Mouse (Mus musculus): ENCODE results near the gene Crisp4. TPM values are rescaled to one million over a fixed set of nuclear protein-coding genes. Genes with fewer than 3 reads are reported as not detected.
A peak's percentile ranks its signal among the peaks of the same experiment; 100 is the strongest.

Crisp4 gene
- total RNA-seq (2021), result not detected
- long read RNA-seq, result 0 reads

DNA sequence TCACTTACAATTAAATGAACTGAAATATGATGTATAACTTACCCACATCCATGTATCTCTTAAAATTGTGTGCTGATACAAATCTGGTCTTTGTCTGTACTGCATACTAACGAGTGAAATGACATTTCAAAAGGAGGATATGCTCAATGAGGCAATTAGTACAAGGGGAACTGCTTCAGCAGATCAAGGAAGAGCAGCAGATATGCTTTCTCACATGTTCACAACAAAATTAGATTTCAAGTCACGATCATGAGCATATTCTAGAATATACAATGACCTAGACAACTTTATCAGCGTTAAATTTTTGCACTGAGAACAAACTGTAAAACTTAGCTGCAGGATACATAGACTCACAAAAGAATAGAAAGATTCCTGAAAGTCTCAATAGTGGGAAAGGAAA lies at the start of gene Crisp4:
Gene Crisp4 (minus strand): TSS at position 101 of the 400 bp plus-strand sequence.
- DNase-seq (ENCODE audit: low spot score in 2 of 2), result no peak

DNA sequence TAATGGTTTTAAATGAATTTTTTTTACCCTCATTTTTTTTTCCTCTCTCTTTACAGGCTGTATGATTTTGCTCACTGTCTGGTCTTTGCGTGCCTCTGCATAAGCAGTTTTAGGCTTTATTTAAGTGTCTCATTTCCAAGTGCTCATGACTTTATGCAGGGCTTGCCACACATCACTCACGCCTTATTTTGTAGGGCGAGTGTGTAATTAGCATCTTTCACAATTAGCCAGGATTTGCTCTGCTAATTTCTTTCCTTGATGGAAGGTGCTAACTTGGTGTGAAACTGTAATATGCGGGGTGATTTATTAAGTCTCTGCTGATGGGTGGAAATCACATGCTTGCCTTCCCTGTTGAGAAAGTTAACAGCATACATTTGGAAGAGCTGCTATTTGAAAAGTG lies 46.0 kb upstream of the Crisp4 start:
- no peak for DNase-seq (ENCODE audit: low spot score in 2 of 2)

DNA sequence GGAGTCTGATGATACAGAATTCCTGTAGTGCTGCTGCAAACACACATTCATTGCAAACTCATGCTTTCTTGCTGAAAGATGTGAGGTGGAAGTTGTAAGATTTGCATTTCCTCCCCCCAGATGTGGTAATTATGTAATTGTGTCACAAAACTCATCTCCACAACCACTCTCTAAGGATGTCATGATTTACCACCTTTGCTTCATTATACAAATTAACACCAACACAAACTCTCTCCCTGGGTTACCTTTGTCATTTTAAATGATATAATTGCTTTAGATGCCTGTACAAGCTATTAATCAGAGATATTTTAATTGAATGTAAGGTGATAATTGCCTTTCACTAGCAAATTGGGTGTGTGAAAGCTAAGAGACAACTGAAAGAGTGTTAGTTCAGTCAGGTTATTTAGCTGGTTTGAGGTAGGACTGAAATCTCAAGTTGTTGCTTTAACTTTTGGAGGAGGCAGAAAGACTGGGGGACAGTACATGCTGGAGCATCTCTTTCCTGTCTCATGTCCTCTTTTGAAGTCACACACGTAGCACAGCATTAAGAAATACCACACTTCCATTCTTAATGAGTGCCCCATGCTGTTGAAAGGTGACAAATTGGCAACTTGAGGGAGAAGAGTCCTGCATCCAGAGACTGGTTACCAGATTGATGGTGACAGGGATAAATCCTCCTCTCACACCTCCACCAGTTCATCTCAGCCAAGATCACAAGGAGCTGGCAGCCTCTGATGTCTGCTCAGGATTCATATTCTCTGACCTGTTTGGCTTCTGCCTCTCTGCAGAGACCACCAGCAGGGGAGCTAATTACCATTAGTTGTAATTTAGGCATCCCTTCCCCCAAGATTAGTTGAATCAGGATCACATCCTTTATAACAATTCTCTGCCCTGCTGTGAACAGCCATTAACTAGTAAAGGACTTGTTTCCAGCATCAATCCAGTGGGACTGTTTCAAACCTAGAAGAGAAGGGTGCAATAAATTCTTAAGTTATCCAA lies 45.3 kb upstream of the Crisp4 start:
- DNase-seq (ENCODE audit: low spot score in 2 of 2), result no peak

DNA sequence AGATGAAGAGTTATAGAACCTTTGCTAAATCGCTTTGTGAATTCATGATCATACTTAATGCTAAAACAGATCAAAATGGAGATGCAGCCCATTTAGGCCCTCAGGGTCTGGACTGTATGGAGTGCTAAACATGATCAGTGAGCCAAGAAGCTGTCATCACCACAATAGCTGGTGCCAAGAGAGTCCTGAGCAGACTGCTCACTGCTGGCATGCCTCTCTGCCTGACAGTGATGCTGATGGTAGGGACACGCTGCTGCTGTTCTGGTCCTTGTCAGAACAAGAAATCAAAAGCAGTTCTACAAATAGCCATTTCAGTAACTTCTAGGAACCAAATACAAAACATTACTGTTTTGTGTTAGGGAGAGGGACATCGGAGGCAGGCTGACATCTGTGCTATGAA lies 35.5 kb upstream of the Crisp4 start:
- DNase-seq (ENCODE audit: low spot score in 2 of 2), result peak; percentile 24 to 41

DNA sequence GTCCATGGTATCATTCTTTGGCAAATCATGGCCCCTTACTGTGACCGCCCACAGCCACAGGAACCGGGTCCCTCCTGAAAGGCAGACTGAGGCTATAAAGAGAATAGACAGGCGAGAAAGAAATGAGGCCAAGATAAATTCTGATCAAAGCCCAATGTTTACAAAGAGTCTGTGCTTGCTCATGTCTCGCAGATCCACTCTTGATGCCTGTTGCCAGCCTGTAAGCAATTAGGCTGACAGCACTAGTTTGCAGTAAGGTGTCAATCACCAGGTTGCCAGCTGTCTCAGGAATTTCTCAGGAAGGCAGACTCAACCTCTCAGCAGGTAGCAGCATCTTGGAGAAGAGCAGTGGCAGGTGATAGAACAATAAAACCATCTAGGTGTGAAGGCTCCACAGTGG lies 24.9 kb upstream of the Crisp4 start:
- DNase-seq (ENCODE audit: low spot score in 2 of 2), result no peak

DNA sequence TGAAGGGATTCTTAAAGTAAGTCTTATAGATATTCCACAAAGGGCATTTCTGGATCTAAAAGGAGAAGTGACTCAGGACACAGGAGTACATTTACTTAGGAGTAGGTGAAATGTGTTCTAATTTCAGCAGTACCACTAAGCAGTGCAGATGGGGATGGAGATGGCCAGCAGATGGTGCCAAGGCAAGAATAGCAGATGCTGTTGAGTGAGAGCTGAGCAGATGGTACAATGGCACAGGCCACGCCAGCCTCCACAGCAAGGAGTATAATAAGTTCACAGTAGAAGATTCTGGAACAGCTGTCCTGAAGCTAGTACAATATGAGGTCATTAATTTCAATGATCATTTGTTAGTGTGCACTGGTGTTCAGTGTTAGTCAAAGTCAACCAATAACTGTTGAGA lies 22.6 kb upstream of the Crisp4 start:
- peak; percentile 24 to 42 for DNase-seq (ENCODE audit: low spot score in 2 of 2)

DNA sequence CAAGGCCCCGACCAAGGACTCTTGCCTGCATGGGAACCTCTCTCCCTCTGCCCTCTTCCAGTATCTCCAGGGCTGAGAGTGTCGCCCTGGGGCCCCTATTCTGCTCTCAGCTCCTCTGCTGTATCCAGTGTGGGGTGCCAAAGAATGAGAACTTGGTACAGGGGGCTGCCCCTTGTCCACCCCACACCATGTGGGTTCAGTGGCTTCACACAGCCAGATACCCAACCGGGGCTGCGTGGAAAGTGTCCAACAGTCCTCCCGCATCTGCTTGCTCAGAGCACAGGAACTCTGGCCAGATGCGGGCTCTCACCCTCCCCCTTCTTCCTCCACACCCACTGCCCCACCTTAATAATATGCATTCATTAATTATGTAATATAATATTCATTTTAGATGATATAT lies 13.4 kb upstream of the Crisp4 start:
- DNase-seq (ENCODE audit: low spot score in 2 of 2), result no peak

DNA sequence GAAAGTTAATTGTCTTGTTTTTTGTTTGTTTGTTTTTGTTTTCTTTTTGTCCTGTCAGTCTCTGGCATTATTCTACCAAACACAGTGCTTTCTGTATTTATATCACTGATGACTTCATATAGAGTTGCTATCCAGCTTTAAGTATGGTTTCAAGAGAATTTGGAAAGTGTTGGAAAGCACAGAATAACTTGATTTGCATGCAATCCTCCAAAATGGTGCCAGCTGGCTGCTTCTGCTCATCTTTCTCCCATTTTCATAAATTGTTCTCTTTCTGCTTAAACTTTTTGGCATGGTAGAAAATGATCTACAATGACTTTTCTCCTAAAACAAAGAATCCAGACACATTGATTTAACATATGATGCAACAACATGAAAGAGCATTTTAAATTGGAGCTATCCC lies 2.5 kb upstream of the Crisp4 start:
- DNase-seq (ENCODE audit: low spot score in 2 of 2), result no peak

DNA sequence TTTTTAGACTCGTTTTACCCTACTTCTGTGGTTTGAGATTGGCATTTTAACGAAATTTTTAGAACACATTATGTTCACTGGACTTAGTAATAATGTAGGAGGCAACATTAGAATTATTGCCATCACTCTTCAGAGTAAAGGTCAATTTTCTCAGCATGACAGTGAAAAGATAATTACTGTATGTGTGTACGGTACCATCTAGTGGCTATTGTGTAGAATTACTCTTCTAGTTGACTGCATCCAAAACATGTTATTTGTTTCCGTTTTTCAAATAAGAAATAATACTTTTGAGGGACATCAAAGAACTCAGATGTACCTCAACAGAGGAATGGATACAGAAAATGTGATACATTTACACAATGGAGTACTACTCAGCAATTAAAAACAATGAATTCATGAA lies 14.0 kb downstream of the Crisp4 start:
- no peak for DNase-seq (ENCODE audit: low spot score in 2 of 2)

DNA sequence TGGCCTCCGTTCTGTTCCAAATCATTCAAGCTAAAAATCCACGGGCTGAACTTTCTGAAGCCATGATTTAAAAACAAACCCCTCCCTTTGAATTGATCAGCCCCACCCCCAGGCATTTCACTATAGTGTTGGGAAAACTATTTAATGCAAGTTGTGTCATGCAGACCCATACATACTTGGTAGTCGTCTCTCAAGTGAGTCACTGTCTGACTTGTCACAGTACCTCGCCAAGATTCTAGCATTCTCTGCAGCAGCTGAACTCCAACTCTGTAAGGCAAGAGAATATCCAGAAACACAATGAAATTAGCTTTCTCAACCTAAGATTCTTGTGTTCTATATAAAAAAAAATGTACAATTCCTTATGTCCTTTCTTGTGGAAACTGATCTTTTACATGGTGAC lies 15.7 kb downstream of the Crisp4 start:
- DNase-seq (ENCODE audit: low spot score in 2 of 2), result no peak

DNA sequence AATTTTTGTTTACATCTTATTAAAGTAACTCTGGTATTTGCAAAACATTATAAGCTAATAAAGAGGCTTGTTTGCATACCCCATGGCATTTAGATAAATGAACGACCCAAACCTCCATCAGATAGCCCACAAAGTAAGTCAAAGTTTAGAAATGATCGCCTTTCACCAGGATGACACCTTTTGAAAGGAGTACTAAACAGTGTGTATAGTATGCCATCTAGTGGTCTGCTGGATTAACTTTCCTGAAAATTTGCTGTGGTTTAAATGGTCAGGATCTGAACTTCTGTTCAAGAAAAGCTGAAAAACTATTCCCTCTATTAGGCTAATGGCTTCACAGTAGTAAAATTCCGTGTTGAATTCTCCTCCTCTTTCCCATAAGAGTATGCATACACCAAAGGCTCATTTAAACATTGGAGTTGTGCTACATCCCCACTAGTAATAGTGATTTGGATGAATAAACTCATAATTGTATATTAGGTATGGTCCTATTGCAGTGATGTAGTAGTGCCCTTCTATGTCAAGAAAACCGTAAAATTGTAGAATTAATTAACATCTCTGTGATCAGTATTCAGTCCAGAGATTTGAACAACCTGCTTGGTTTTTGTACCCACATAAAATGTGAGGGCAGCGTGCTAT lies 38.9 kb downstream of the Crisp4 start:
- DNase-seq (ENCODE audit: low spot score in 2 of 2), result no peak

DNA sequence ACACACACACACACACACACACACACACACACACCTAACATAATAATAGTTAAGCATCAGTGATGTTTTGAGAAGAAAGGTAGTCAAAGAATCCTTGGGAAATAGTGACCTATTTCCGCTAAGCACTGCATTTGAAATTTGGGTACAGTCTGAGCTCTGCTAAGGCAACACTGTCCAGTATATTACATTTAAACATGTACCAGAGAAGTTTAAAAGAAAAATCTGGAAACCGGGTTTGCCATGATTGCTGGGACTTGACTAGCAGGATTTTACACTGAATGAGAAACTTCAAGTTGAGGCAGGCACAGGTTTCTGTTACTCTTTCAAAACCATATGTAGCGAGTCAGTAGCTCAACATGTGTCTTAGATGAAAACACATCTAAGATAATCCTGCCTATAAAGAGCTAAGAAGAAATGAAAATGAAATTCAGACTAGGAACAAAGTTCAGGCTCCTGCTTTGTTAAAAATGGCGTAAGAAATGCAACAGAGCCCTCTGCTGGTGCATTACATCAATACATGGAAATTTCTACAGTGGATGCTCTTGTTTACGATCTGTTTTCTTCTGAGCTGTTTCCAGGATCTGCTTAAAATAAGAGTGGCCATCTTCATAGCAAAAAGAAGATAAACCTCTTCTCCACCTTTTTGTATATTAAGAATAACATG lies 39.7 kb downstream of the Crisp4 start:
- DNase-seq (ENCODE audit: low spot score in 2 of 2), result peak in 1 of 2 experiments; percentile 32

DNA sequence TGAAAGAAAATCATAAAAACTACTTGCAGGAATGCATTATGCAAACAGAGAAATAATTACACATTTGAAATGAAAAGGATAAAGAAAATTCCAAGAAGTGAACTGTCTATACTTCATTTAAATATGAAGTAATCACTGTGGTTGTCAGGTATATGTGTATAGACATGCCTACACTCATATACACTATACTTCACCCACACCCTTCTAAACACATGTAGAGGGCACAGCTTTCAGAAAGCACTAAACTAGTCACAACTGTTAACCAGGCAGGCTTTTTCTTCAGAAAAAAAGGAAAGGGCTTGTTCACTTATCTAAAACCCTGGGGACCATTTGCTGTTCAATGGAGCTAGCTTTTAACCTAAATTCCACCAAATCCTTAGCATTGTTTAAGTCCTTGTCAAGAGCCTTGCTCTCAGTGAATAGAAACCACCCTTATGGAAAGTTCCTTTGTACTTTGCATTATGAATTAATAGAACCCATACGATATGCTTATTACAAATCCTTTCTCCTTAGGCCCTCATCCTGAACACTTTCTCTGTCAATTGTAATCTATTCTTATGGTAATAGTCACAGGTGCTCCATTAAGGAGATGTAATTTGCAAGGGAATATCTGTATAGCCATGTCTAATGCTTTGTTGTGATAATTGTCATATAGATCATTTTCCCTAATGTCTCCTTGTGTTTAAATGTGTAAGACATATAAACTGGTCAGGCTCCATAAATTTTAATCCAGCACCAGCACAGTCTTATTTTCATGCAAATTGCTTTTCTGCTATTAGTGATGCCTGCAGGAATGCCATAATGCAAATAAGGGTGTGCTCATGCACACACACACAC lies 40.5 kb downstream of the Crisp4 start:
- DNase-seq (ENCODE audit: low spot score in 2 of 2), result no peak

Other genes starting within 250 kb of the Crisp4 start
- gene Defb18, start 91.5 kb upstream of the Crisp4 start, total RNA-seq (2021), result not detected
- gene Defb41, start 119.2 kb upstream of the Crisp4 start, total RNA-seq (2021), result not detected